Mouse (Mus musculus) ES-Bruce4 (cell line): ENCODE measurements around the gene Crx.
"Not testable (repeated sequence)": the region's sequence is repeated elsewhere in the genome, so short reads cannot be mapped to it uniquely, and the experiment has no call there.

Experiments
- CTCF ChIP-seq: IDR thresholded peaks from one replicate; pipeline ENCODE4 v1.8.1; 2011; ENCODE audit warnings: low read depth, low read length
- EP300 ChIP-seq: IDR thresholded peaks from 2 replicates; pipeline ENCODE4 v1.6.1; 2011; ENCODE audit warnings: low read depth, low read length; ENCODE audit not compliant: insufficient read depth
- POLR2A ChIP-seq: IDR thresholded peaks from one replicate; pipeline ENCODE4 v1.8.1; 2011; ENCODE audit warnings: low read length; ENCODE audit not compliant: insufficient read depth

- TF ChIP-seq POLR2A, CTCF, EP300: not testable (repeated sequence)
Measured at GRCm38 (mm10) chr7:15915695-15916094, 35.9 kb upstream of the Crx start.
